Mouse (Mus musculus) forebrain, embryonic 11.5 days (tissue): ENCODE measurements at regions not wholly inside any gene's neighbourhood (a gene's known extent, or its start where the extent isn't known, plus 50 kb on each side); places are given as distances from the start of the nearest gene placed in this dataset.
"Not testable (repeated sequence)": the region's sequence is repeated elsewhere in the genome, so short reads cannot be mapped to it uniquely, and the experiment has no call there.

Source experiments
- ATAC-seq: fragments of 200-750 bp; cut with Nextera tagmentation; replicated peaks from 2 replicates; pipeline ENCODE4 v1.8.0; 2017; ENCODE audit warnings: moderate TSS enrichment; ENCODE audit not compliant: low FRiP score
- DNase-seq: peaks from one replicate; pipeline ENCODE4 v3.0.0-alpha.2; 2017; ENCODE audit warnings: low spot score
- H3K27ac ChIP-seq: fragments of 300-500 bp; sonication (generic); 2 replicates; pipeline ENCODE4 v1.5.1; 2014; ENCODE audit warnings: low read depth, low read length
- H3K27me3 ChIP-seq: fragments of 300-500 bp; sonication (generic); 2 replicates; pipeline ENCODE4 v1.6.1; 2014; ENCODE audit warnings: mild to moderate bottlenecking, low read length, mixed read lengths; ENCODE audit not compliant: control insufficient read depth, insufficient read depth
- H3K36me3 ChIP-seq: fragments of 300-500 bp; sonication (generic); 2 replicates; pipeline ENCODE4 v1.6.1; 2014; ENCODE audit warnings: mild to moderate bottlenecking, low read length, moderate library complexity, mixed read lengths; ENCODE audit not compliant: control insufficient read depth, insufficient read depth
- H3K4me1 ChIP-seq: fragments of 300-500 bp; sonication (generic); replicated peaks from 2 replicates; pipeline ENCODE4 v1.6.1; 2014; ENCODE audit warnings: low read length, mixed read lengths; ENCODE audit not compliant: control insufficient read depth, insufficient read depth
- H3K4me2 ChIP-seq: fragments of 300-500 bp; sonication (generic); 2 replicates; pipeline ENCODE4 v1.6.1; 2014; ENCODE audit warnings: low read depth, mild to moderate bottlenecking, low read length, moderate library complexity, mixed read lengths; ENCODE audit not compliant: severe bottlenecking
- H3K4me3 ChIP-seq: fragments of 300-500 bp; sonication (generic); 2 replicates; pipeline ENCODE4 v1.5.1; 2014; ENCODE audit warnings: low read depth, low read length
- H3K9ac ChIP-seq: fragments of 300-500 bp; sonication (generic); 2 replicates; pipeline ENCODE4 v1.6.1; 2014; ENCODE audit warnings: low read length
- H3K9me3 ChIP-seq: fragments of 300-500 bp; sonication (generic); 2 replicates; pipeline ENCODE4 v1.6.1; 2016; ENCODE audit warnings: low read length, mixed read lengths; ENCODE audit not compliant: control insufficient read depth
- WGBS: fragments of 180-500 bp; shearing (Covaris S2); extraction: QIAGEN DNeasy Blood & Tissue Kit; methylation state at CpG from one replicate; pipeline ENCODE4 v1.1.7; 2014; 5-methylcytosine and 5-hydroxymethylcytosine counted together

- DNase-seq (no peak), ATAC-seq (peak; percentile 47; the same call in 1 of the 2 replicates)
- Histone ChIP-seq H3K27ac (no peak overlapping the region), H3K36me3 (no peaks in the 10 kb centered on the region), H3K4me1 (no peaks in the 10 kb centered on the region; the same call in 1 of the 2 replicates), H3K9me3 (no peaks in the 10 kb centered on the region), H3K9ac (no peak overlapping the region), H3K27me3 (no peaks in the 10 kb centered on the region), H3K4me3 (no peak overlapping the region), H3K4me2 (no peak overlapping the region)
- WGBS = 70% methylated on average over 5 of the region's 5 CpGs
These were observed 85.1 kb upstream of the Adgrl2 start for GRCm38 (mm10) chr3:149075488-149075851.

GRCm38 (mm10) chr3:149074658-149075487 lies 84.5 kb upstream of the Adgrl2 start:
- Histone ChIP-seq H3K27me3 (no peaks in the 10 kb centered on the region), H3K4me1 (no peaks in the 10 kb centered on the region; the same call in 1 of the 2 replicates), H3K36me3 (no peaks in the 10 kb centered on the region), H3K27ac (no peak overlapping the region), H3K4me2 (no peak overlapping the region), H3K9me3 (no peaks in the 10 kb centered on the region), H3K9ac (no peak overlapping the region), H3K4me3 (no peak overlapping the region)
- WGBS = 81% methylated on average over 27 of the region's 27 CpGs
- DNase-seq = no peak
- no peak; the same call in 1 of the 2 replicates for ATAC-seq

GRCm38 (mm10) chr3:149070201-149070600 lies 79.8 kb upstream of the Adgrl2 start:
- no peak overlapping the region for H3K4me2 ChIP-seq
- ATAC-seq (no peak), DNase-seq (no peak)
- no peaks in the 10 kb centered on the region for H3K36me3 ChIP-seq
- H3K4me1 ChIP-seq = no peaks in the 10 kb centered on the region
- no peaks in the 10 kb centered on the region for H3K9me3 ChIP-seq
- H3K9ac ChIP-seq = no peak overlapping the region
- H3K27ac ChIP-seq = no peak overlapping the region
- no peak overlapping the region for H3K4me3 ChIP-seq
- 70% methylated on average over 7 of the region's 7 CpGs for WGBS
- H3K27me3 ChIP-seq = no peaks in the 10 kb centered on the region

- no peak for ATAC-seq
- H3K9me3 ChIP-seq = no peaks in the 10 kb centered on the region
- no peak overlapping the region for H3K9ac ChIP-seq
- no peaks in the 10 kb centered on the region for H3K4me1 ChIP-seq
- no peak overlapping the region for H3K4me3 ChIP-seq
- H3K27ac ChIP-seq = no peak overlapping the region
- H3K27me3 ChIP-seq = no peaks in the 10 kb centered on the region
- 87% methylated on average over 9 of the region's 9 CpGs for WGBS
- no peaks in the 10 kb centered on the region for H3K36me3 ChIP-seq
- H3K4me2 ChIP-seq = no peak overlapping the region
- no peak for DNase-seq
These were observed 79.1 kb upstream of the Adgrl2 start for GRCm38 (mm10) chr3:149069436-149069835.

- no peak for ATAC-seq
- Histone ChIP-seq H3K4me2 (no peak overlapping the region), H3K27me3 (no peaks in the 10 kb centered on the region), H3K4me1 (no peaks in the 10 kb centered on the region), H3K9ac (no peak overlapping the region), H3K27ac (no peak overlapping the region), H3K4me3 (no peak overlapping the region), H3K36me3 (no peaks in the 10 kb centered on the region), H3K9me3 (no peaks in the 10 kb centered on the region)
- WGBS = 78% methylated on average over 7 of the region's 7 CpGs
- DNase-seq = no peak
These were observed 78.5 kb upstream of the Adgrl2 start for GRCm38 (mm10) chr3:149068821-149069220.

GRCm38 (mm10) chr3:149067758-149068157 lies 77.4 kb upstream of the Adgrl2 start:
- 80% methylated on average over 7 of the region's 7 CpGs for WGBS
- H3K36me3 ChIP-seq = no peaks in the 10 kb centered on the region

GRCm38 (mm10) chr3:149055077-149055476 lies 64.7 kb upstream of the Adgrl2 start:
- no peak for DNase-seq
- WGBS = 85% methylated on average over 12 of the region's 12 CpGs
- H3K4me3 ChIP-seq = no peak overlapping the region
- H3K9me3 ChIP-seq = no peaks in the 10 kb centered on the region
- H3K4me1 ChIP-seq = no peaks in the 10 kb centered on the region
- H3K36me3 ChIP-seq = no peaks in the 10 kb centered on the region
- no peaks in the 10 kb centered on the region for H3K27me3 ChIP-seq
- no peak overlapping the region for H3K4me2 ChIP-seq
- no peak for ATAC-seq
- no peak overlapping the region for H3K27ac ChIP-seq
- no peak overlapping the region for H3K9ac ChIP-seq

More at GRCm38 (mm10) chr3:149067758-149068157, 77.4 kb upstream of the Adgrl2 start:
- Histone ChIP-seq H3K9ac (no peak overlapping the region), H3K4me3 (no peak overlapping the region), H3K27ac (no peak overlapping the region), H3K27me3 (no peaks in the 10 kb centered on the region), H3K9me3 (no peaks in the 10 kb centered on the region), H3K4me2 (no peak overlapping the region), H3K4me1 (no peaks in the 10 kb centered on the region)
- ATAC-seq = no peak
- no peak for DNase-seq

GRCm38 (mm10) chr3:149052295-149052902 lies 62.0 kb upstream of the Adgrl2 start:
- H3K4me2 ChIP-seq, DNase-seq, H3K27ac ChIP-seq, H3K4me1 ChIP-seq, H3K36me3 ChIP-seq, H3K4me3 ChIP-seq, H3K9ac ChIP-seq, H3K9me3 ChIP-seq, H3K27me3 ChIP-seq: not testable (repeated sequence)
- WGBS = 93% methylated on average over 1 of the region's 1 CpGs
- ATAC-seq = 0 out of 2 replicates have a peak, but pooled peaks have one; percentile 39
